Mouse (Mus musculus) MEL (cell line): ENCODE measurements at regions not wholly inside any gene's neighbourhood (a gene's known extent, or its start where the extent isn't known, plus 50 kb on each side); places are given as distances from the start of the nearest gene placed in this dataset.

Experiments used
- DNase-seq: peaks from one replicate; pipeline ENCODE4 v3.0.0; 2011; ENCODE audit warnings: low read depth, low spot score
- H3K27ac ChIP-seq: 2 replicates; pipeline ENCODE4 v1.5.1; 2012; ENCODE audit warnings: low read depth, mild to moderate bottlenecking, control low read depth, low read length, moderate library complexity; ENCODE audit not compliant: control insufficient read depth
- H3K27me3 ChIP-seq, 2 experiments: fragments of 150-350 bp in 1 of 2; sonication (generic) in 1 of 2; 2 replicates each; pipeline ENCODE4 v1.6.1; 2012; ENCODE audit warnings: low read length in 2 of 2, mild to moderate bottlenecking in 2 of 2, improper control_type of control experiment in 1 of 2, moderate library complexity in 1 of 2; ENCODE audit not compliant: insufficient read depth in 2 of 2, control insufficient read depth in 1 of 2
- H3K36me3 ChIP-seq, 2 experiments: 2 replicates each; pipeline ENCODE4 v1.6.1; 2012 to 2014; ENCODE audit warnings: low read length in 2 of 2, improper control_type of control experiment in 1 of 2, inconsistent platforms in 1 of 2, mild to moderate bottlenecking in 1 of 2; ENCODE audit not compliant: insufficient read depth in 2 of 2, control insufficient read depth in 1 of 2
- H3K4me1 ChIP-seq, 2 experiments: fragments of 150-350 bp in 1 of 2; sonication (generic) in 1 of 2; 2 replicates each; pipeline ENCODE4 v1.6.1; 2012; ENCODE audit warnings: low read length in 2 of 2, improper control_type of control experiment in 1 of 2, mild to moderate bottlenecking in 1 of 2; ENCODE audit not compliant: insufficient read depth in 2 of 2, control insufficient read depth in 1 of 2
- H3K4me3 ChIP-seq, 2 experiments: fragments of 150-350 bp in 1 of 2; sonication (generic) in 1 of 2; 2 replicates each; pipeline ENCODE4 v1.5.1; 2012; ENCODE audit warnings: low read depth in 2 of 2, low read length in 2 of 2, mild to moderate bottlenecking in 2 of 2, moderate library complexity in 2 of 2, control low read depth in 1 of 2, improper control_type of control experiment in 1 of 2; ENCODE audit not compliant: control insufficient read depth in 1 of 2, insufficient read depth in 1 of 2
- H3K79me2 ChIP-seq: 2 replicates; pipeline ENCODE4 v1.6.1; 2012; ENCODE audit warnings: mild to moderate bottlenecking, low read length, moderate library complexity; ENCODE audit not compliant: control insufficient read depth, poor library complexity, insufficient read depth
- H3K9ac ChIP-seq: 2 replicates; pipeline ENCODE4 v1.6.1; 2012; ENCODE audit warnings: low read depth, mild to moderate bottlenecking, control low read depth, low read length, moderate library complexity; ENCODE audit not compliant: control insufficient read depth, poor library complexity, severe bottlenecking
- H3K9me3 ChIP-seq: fragments of 150-350 bp; sonication (generic); replicated peaks from 2 replicates; pipeline ENCODE4 v1.6.1; 2012; ENCODE audit warnings: mild to moderate bottlenecking, low read length, improper control_type of control experiment, moderate library complexity; ENCODE audit not compliant: insufficient read depth
- BHLHE40 ChIP-seq: IDR thresholded peaks from 2 replicates; pipeline ENCODE4 v1.6.1; 2012; ENCODE audit warnings: low read depth, mild to moderate bottlenecking, inconsistent platforms, low read length, improper control_type of control experiment, borderline replicate concordance
- CHD1 ChIP-seq: IDR thresholded peaks from 2 replicates; pipeline ENCODE4 v1.6.1; 2012; ENCODE audit warnings: low read depth, mild to moderate bottlenecking, inconsistent platforms, low read length, improper control_type of control experiment
- E2F4 ChIP-seq: IDR thresholded peaks from 2 replicates; pipeline ENCODE4 v1.6.1; 2011; ENCODE audit warnings: low read depth, low read length, improper control_type of control experiment, borderline replicate concordance
- ELF1 ChIP-seq: IDR thresholded peaks from 2 replicates; pipeline ENCODE4 v1.6.1; 2014; ENCODE audit warnings: low read depth, mild to moderate bottlenecking, inconsistent platforms, low read length, improper control_type of control experiment, moderate library complexity
- EP300 ChIP-seq, 2 experiments: IDR thresholded peaks; 2 replicates each; pipeline ENCODE4 v1.6.1; 2011; ENCODE audit warnings: improper control_type of control experiment in 2 of 2, low read length in 2 of 2, low read depth in 1 of 2, mild to moderate bottlenecking in 1 of 2
- GABPA ChIP-seq: IDR thresholded peaks from 2 replicates; pipeline ENCODE4 v1.6.1; 2012; ENCODE audit warnings: low read depth, mild to moderate bottlenecking, inconsistent platforms, low read length, improper control_type of control experiment, moderate library complexity
- HCFC1 ChIP-seq: IDR thresholded peaks from 2 replicates; pipeline ENCODE4 v1.6.1; 2012; ENCODE audit warnings: low read depth, mild to moderate bottlenecking, inconsistent platforms, low read length, improper control_type of control experiment, moderate library complexity
- JUND ChIP-seq: IDR thresholded peaks from 2 replicates; pipeline ENCODE4 v1.6.1; 2011; ENCODE audit warnings: low read depth, mild to moderate bottlenecking, improper control_type of control experiment, low read length
- KAT2A ChIP-seq: conservative IDR thresholded peaks from 2 replicates; pipeline ENCODE4 v1.6.1; 2012; ENCODE audit warnings: low read depth, low read length, improper control_type of control experiment, inconsistent platforms
- MAFK ChIP-seq: IDR thresholded peaks from 2 replicates; pipeline ENCODE4 v1.6.1; 2011; ENCODE audit warnings: low read depth, mild to moderate bottlenecking, low read length, improper control_type of control experiment, borderline replicate concordance
- MAZ ChIP-seq: IDR thresholded peaks from 2 replicates; pipeline ENCODE4 v1.6.1; 2012; ENCODE audit warnings: low read depth, mild to moderate bottlenecking, inconsistent platforms, low read length, improper control_type of control experiment
- MEF2A ChIP-seq: IDR thresholded peaks from 2 replicates; pipeline ENCODE4 v1.6.1; 2014; ENCODE audit warnings: low read depth, mild to moderate bottlenecking, inconsistent platforms, low read length, improper control_type of control experiment; ENCODE audit not compliant: poor library complexity, insufficient replicate concordance, severe bottlenecking; ENCODE audit errors: extremely low read depth
- MYC ChIP-seq: IDR thresholded peaks from 2 replicates; pipeline ENCODE4 v1.6.1; 2011; ENCODE audit warnings: low read depth, mild to moderate bottlenecking, low read length, improper control_type of control experiment, moderate library complexity
- NRF1 ChIP-seq: IDR thresholded peaks from 2 replicates; pipeline ENCODE4 v1.6.1; 2014; ENCODE audit warnings: low read depth, mild to moderate bottlenecking, inconsistent platforms, low read length, improper control_type of control experiment, moderate library complexity; ENCODE audit not compliant: poor library complexity, insufficient read depth, severe bottlenecking
- POLR2A ChIP-seq, 2 experiments: IDR thresholded peaks; 2 replicates each; pipeline ENCODE4 v1.6.1; 2011 to 2012; ENCODE audit warnings: low read length in 2 of 2, mild to moderate bottlenecking in 2 of 2, control low read depth in 1 of 2, improper control_type of control experiment in 1 of 2, low read depth in 1 of 2, moderate library complexity in 1 of 2; ENCODE audit not compliant: control insufficient read depth in 1 of 2, insufficient read depth in 1 of 2, poor library complexity in 1 of 2
- POLR2AphosphoS5 ChIP-seq: IDR thresholded peaks from 2 replicates; pipeline ENCODE4 v1.6.1; 2012; ENCODE audit warnings: low read depth, borderline replicate concordance, mild to moderate bottlenecking, inconsistent platforms, low read length, moderate library complexity, mixed read lengths
- RAD21 ChIP-seq: IDR thresholded peaks from 2 replicates; pipeline ENCODE4 v1.6.1; 2011; ENCODE audit warnings: mild to moderate bottlenecking, low read depth, low read length, improper control_type of control experiment
- RCOR1 ChIP-seq: IDR thresholded peaks from 2 replicates; pipeline ENCODE4 v1.6.1; 2012; ENCODE audit warnings: low read depth, mild to moderate bottlenecking, inconsistent platforms, low read length, improper control_type of control experiment
- TBP ChIP-seq: IDR thresholded peaks from 2 replicates; pipeline ENCODE4 v1.8.0; 2011; ENCODE audit warnings: low read depth, low read length, improper control_type of control experiment
- TCF12 ChIP-seq: IDR thresholded peaks from 2 replicates; pipeline ENCODE4 v1.6.1; 2014; ENCODE audit warnings: low read depth, mild to moderate bottlenecking, inconsistent platforms, low read length, improper control_type of control experiment, moderate library complexity
- UBTF ChIP-seq: IDR thresholded peaks from 2 replicates; pipeline ENCODE4 v1.6.1; 2012; ENCODE audit warnings: low read depth, mild to moderate bottlenecking, inconsistent platforms, low read length, improper control_type of control experiment, moderate library complexity, borderline replicate concordance; ENCODE audit not compliant: insufficient read depth
- USF1 ChIP-seq: IDR thresholded peaks from 2 replicates; pipeline ENCODE4 v1.6.1; 2014; ENCODE audit warnings: low read depth, mild to moderate bottlenecking, inconsistent platforms, low read length, improper control_type of control experiment, moderate library complexity
- USF2 ChIP-seq, 2 experiments: IDR thresholded peaks; 2 replicates each; pipeline ENCODE4 v1.6.1; 2011 to 2012; ENCODE audit warnings: improper control_type of control experiment in 2 of 2, low read length in 2 of 2, borderline replicate concordance in 1 of 2, inconsistent platforms in 1 of 2, low read depth in 1 of 2, mild to moderate bottlenecking in 1 of 2; ENCODE audit not compliant: insufficient read depth in 1 of 2
- ZC3H11A ChIP-seq: IDR thresholded peaks from 2 replicates; pipeline ENCODE4 v1.6.1; 2012; ENCODE audit warnings: low read depth, mild to moderate bottlenecking, inconsistent platforms, low read length, improper control_type of control experiment

DNA sequence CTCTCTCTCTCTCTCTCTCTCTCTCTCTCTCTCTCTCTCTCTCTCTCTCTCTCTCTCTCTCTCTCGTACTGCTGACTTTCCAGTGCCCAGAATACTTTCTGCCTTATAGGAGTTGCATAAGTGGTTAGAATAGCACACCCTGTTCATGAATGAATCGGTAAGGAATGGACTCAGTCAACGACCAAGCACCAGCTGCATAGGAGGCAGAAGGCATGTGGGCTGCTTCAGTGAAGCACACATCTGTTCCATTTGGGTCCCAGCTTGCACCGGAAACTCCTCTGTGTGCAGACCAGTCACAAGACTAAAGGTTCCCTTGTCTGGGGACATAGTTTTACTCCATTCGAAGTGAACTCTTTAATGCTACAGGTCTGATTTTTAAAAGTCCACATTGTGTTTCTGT lies 64.3 kb upstream of the Nphp3 start:
- DNase-seq = no peak
- H3K4me1 ChIP-seq = no peaks in the 10 kb centered on the region

DNA sequence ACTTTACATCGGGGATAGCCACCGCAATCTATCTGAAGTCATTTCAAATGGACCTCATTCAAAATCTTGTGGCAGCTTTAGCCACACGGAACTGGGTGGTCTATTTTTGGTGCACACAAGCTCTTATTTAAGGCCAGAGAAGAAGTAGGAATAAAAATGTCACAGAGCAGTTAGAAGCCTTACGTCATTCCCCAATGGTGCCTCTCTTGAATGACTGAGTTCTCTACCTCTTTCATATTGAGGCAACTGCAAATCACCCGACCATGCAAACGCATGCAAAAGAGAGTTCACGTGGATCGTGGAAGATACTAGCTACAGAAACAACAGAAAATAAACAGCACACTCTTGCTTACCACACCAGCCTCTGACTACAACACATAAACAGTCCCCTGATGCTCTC lies 62.3 kb upstream of the Nphp3 start:
- TF ChIP-seq JUND = no peak
- TF ChIP-seq POLR2AphosphoS5 = no peak
- no peak for TF ChIP-seq USF2 (IDR thresholded peaks at IDR 0.05; ENCODE audit: borderline replicate concordance in 1 of 2, insufficient read depth in 1 of 2, low read depth in 1 of 2, low read length in 2 of 2)
- no peak for TF ChIP-seq RCOR1
- TF ChIP-seq MAFK = no peak
- TF ChIP-seq UBTF = no peak
- TF ChIP-seq RAD21 = no peak
- no peaks in the 10 kb centered on the region for H3K9me3 ChIP-seq
- no peak for DNase-seq

More for the DNA sequence above, 64.3 kb upstream of the Nphp3 start:
- no peaks in the 10 kb centered on the region for H3K36me3 ChIP-seq
- no peaks in the 10 kb centered on the region for H3K79me2 ChIP-seq
- no peak overlapping the region for H3K9ac ChIP-seq
- no peak for TF ChIP-seq TCF12
- no peak for TF ChIP-seq GABPA
- no peak for TF ChIP-seq E2F4
- no peak for TF ChIP-seq UBTF
- no peak for TF ChIP-seq MAZ
- no peaks in the 10 kb centered on the region for H3K9me3 ChIP-seq
- no peaks in the 10 kb centered on the region for H3K27me3 ChIP-seq
- H3K4me3 ChIP-seq = no peak overlapping the region
- H3K27ac ChIP-seq = no peak overlapping the region

DNA sequence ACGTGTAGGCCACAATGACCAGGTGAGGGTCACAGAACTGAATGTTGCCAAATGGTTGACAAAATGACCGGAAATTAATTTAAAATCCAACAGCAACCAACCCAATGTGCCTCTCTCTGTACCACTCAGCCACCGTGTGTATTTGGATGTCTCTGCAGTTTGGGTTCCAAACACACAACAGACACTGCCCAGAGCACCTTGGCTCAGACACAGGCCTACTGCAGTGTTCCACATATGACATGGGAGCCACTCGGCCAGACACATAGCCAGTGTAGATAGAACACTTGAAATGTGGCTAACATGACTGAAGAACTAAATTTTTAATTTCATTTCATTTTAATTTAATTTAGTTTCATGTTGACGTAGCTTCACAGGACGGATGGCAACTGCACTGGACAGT lies 61.8 kb upstream of the Nphp3 start:
- DNase-seq = no peak
- H3K36me3 ChIP-seq = no peaks in the 10 kb centered on the region
- TF ChIP-seq USF1 (no peak), ZC3H11A (no peak), ELF1 (no peak), RCOR1 (no peak), BHLHE40 (no peak), TCF12 (no peak), MEF2A (no peak), POLR2A (IDR thresholded peaks at IDR 0.05; ENCODE audit: control insufficient read depth in 1 of 2, insufficient read depth in 1 of 2, low read depth in 1 of 2, low read length in 2 of 2, poor library complexity in 1 of 2) (no peak), MYC (no peak), GABPA (no peak), KAT2A (no peak), TBP (no peak), NRF1 (no peak), MAFK (no peak), EP300 (IDR thresholded peaks at IDR 0.05; ENCODE audit: low read depth in 1 of 2, low read length in 2 of 2) (no peak), CHD1 (no peak), MAZ (no peak), E2F4 (no peak), HCFC1 (no peak)
- H3K79me2 ChIP-seq = no peaks in the 10 kb centered on the region
- no peak overlapping the region for H3K9ac ChIP-seq
- no peaks in the 10 kb centered on the region for H3K27me3 ChIP-seq
- no peak overlapping the region for H3K27ac ChIP-seq
- H3K4me1 ChIP-seq = no peaks in the 10 kb centered on the region
- no peak overlapping the region for H3K4me3 ChIP-seq
- H3K9me3 ChIP-seq = no peaks in the 10 kb centered on the region

More for the DNA sequence above, 62.3 kb upstream of the Nphp3 start:
- no peak overlapping the region for H3K9ac ChIP-seq
- H3K27me3 ChIP-seq = no peaks in the 10 kb centered on the region
- no peaks in the 10 kb centered on the region for H3K4me1 ChIP-seq
- no peaks in the 10 kb centered on the region for H3K79me2 ChIP-seq
- no peak overlapping the region for H3K4me3 ChIP-seq
- no peak overlapping the region for H3K27ac ChIP-seq
- H3K36me3 ChIP-seq = no peaks in the 10 kb centered on the region
